Mouse (Mus musculus) thymus, postnatal 14 days (tissue): ENCODE results near the gene Ankrd49.

Source experiments
- DNase-seq: peaks from one replicate; pipeline ENCODE4 v3.0.0; 2021

Gene Ankrd49

DNA sequence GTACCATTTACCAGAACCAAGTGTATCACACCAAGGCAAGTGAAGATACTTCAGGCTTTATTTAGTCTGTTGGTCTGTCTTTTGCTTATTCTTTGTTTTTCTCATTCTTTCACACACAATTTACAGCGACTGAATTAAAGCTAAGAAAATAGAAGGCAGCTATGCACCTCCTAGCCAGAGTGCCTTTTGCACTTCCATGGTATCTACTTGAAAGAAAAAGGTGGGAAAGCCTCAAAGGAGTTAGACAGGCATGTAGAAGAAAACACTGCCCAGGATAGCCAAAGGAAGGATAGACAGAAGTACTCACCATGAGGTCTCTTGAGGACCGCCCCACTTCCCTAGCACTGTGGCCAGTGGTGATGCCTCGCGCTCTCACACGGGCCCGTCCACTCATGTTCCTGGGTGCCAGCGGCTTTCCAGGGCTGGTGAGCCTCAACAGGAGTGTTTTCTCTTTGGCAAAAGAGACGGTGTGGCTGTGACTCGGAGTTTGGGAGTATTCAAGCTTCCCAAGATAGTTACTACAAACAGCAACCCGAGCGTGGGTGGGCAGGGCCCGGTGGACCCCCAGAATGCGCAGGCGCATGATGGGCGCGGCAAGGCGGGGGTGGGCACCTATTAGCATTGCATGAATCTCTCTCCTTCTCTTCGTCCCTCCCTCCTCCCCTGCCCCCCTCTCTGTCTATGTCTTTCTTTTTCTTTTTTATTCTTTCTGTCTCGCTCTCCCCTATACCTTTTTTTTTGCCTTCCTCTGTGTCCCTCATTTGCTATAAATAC lies 44.3 kb downstream of the Ankrd49 start, which contains the start of gene Piwil4:
Piwil4 (minus strand) TSS at position 583 of the 774 bp plus-strand sequence.
- DNase-seq, result no peak

GRCm38 (mm10) chr9:14739498-14740150 lies 45.0 kb downstream of the Ankrd49 start:
- DNase-seq, result no peak

DNA sequence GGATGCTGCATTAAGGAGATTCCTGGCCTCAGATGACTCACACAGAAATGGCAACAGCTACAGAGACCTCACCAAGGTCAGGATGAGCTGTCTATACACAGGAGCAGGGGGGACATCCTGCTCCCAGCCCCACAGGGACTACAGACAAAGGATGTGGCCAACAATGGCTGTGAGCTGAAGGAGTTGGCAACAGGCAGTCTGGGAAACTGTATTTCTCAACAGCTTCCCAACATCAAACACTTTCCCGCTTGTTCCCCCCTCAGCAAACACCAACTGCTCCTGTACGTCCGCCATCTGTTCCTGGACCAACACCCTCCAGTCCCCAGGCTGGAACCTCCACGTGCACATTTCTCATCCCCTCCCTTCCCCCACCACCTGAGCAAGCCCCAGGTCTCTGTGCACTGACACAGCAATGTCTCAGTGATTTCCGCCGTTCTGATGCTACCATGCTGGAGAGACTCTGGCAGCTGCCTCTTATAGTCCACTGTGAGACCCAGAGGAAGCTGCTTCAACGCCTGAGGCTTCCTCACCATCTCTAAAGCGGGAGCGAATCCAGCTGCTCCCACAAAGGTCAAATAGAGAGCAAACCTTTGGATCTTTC lies 53.6 kb downstream of the Ankrd49 start:
- DNase-seq, result peak; percentile 28
